7 mouse cellular contexts compared by ENCODE assay signal in genomic region chr19:46599375-46600256, GRCm38 (mm10). TPM values are rescaled to one million over a fixed set of nuclear protein-coding genes. Genes with fewer than 3 reads are reported as not detected.
DNase-seq lines count a peak whose midpoint lies in the region; ATAC-seq and TF ChIP-seq lines count a peak whose summit lies in the region.

No protein-coding gene starts in this region.

- H3K36me3 ChIP-seq in spleen, adult 2 months (ENCODE audit: control insufficient read depth, insufficient read depth, low read length) = no peaks in the 10 kb centered on the region; the same call in 1 of the 2 replicates
- H3K36me3 ChIP-seq in embryonic facial prominence, embryonic 14.5 days (ENCODE audit: control insufficient read depth, insufficient read depth, low read length) = peaks cover 28% of the 10 kb centered on the region
- H3K36me3 ChIP-seq in hindbrain, embryonic 10.5 days = peaks cover 52% of the 10 kb centered on the region
- peaks cover 36% of the 10 kb centered on the region for H3K36me3 ChIP-seq in limb, embryonic 13.5 days
- peaks cover 7% of the 10 kb centered on the region for H3K36me3 ChIP-seq in midbrain, postnatal 0 days (ENCODE audit: insufficient read depth, low read length)

- peak overlapping the region; percentile 59 for H3K27ac ChIP-seq in spleen, adult 2 months (ENCODE audit: insufficient read depth, low read length)
- no peak overlapping the region; the same call in 1 of the 2 replicates for H3K27ac ChIP-seq in embryonic facial prominence, embryonic 14.5 days (replicated peaks; ENCODE audit: low read depth, low read length)
- peak overlapping the region; percentile 89 for H3K27ac ChIP-seq in hindbrain, embryonic 10.5 days
- peak overlapping the region; percentile 48; the same call in 1 of the 2 replicates for H3K27ac ChIP-seq in limb, embryonic 13.5 days
- H3K27ac ChIP-seq in midbrain, postnatal 0 days (ENCODE audit: low read depth, low read length) = peak overlapping the region; percentile 62

- peaks cover 6% of the 10 kb centered on the region; the same call in 1 of the 2 replicates for H3K4me1 ChIP-seq in spleen, adult 2 months (ENCODE audit: control insufficient read depth, insufficient read depth, insufficient read length)
- peaks cover 10% of the 10 kb centered on the region for H3K4me1 ChIP-seq in embryonic facial prominence, embryonic 14.5 days (ENCODE audit: control insufficient read depth, insufficient read depth, low read length)
- H3K4me1 ChIP-seq in hindbrain, embryonic 10.5 days (replicated peaks) = peaks cover 25% of the 10 kb centered on the region
- peaks cover 17% of the 10 kb centered on the region for H3K4me1 ChIP-seq in limb, embryonic 13.5 days
- no peaks in the 10 kb centered on the region for H3K4me1 ChIP-seq in midbrain, postnatal 0 days (ENCODE audit: insufficient read depth, low read length)

- no peak for TF ChIP-seq CTCF in spleen, adult 2 months (IDR thresholded peaks at IDR 0.05; ENCODE audit: extremely low read depth, insufficient read depth, insufficient read length, insufficient replicate concordance)
- TF ChIP-seq CTCF in midbrain, postnatal 0 days (IDR thresholded peaks at IDR 0.05) = no peak

- peak; percentile 9; the same call in 1 of the 2 replicates for ATAC-seq in embryonic facial prominence, embryonic 14.5 days (ENCODE audit: low read depth)
- ATAC-seq in limb, embryonic 13.5 days (ENCODE audit: low FRiP score, low read depth) = no peak
- ATAC-seq in midbrain, postnatal 0 days (ENCODE audit: low FRiP score) = peak; percentile 33; the same call in 1 of the 2 replicates

- TF ChIP-seq POLR2A in spleen, adult 2 months (IDR thresholded peaks at IDR 0.05; ENCODE audit: low read depth, low read length) = no peak

- H3K9me3 ChIP-seq in embryonic facial prominence, embryonic 14.5 days (ENCODE audit: control insufficient read depth, low read length) = no peaks in the 10 kb centered on the region
- no peaks in the 10 kb centered on the region for H3K9me3 ChIP-seq in hindbrain, embryonic 10.5 days
- no peaks in the 10 kb centered on the region for H3K9me3 ChIP-seq in limb, embryonic 13.5 days
- H3K9me3 ChIP-seq in midbrain, postnatal 0 days (ENCODE audit: low read length) = no peaks in the 10 kb centered on the region

- H3K4me2 ChIP-seq in embryonic facial prominence, embryonic 14.5 days (ENCODE audit: low read depth, low read length) = peak overlapping the region; percentile 91
- H3K4me2 ChIP-seq in limb, embryonic 13.5 days (replicated peaks) = peak overlapping the region; percentile 98
- peak overlapping the region; percentile 88 for H3K4me2 ChIP-seq in midbrain, postnatal 0 days (ENCODE audit: low read depth, low read length, poor library complexity, severe bottlenecking)

- WGBS in spleen, adult 2 months = 4% methylated on average over 22 of the region's 22 CpGs
- WGBS in embryonic facial prominence, embryonic 14.5 days = 16% methylated on average over 22 of the region's 22 CpGs
- WGBS in hindbrain, embryonic 10.5 days = 27% methylated on average over 22 of the region's 22 CpGs
- 19% methylated on average over 22 of the region's 22 CpGs for WGBS in limb, embryonic 13.5 days
- WGBS in midbrain, postnatal 0 days = 18% methylated on average over 22 of the region's 22 CpGs

- H3K4me3 ChIP-seq in spleen, adult 2 months (ENCODE audit: extremely low read depth, insufficient read depth, insufficient read length) = peak overlapping the region; percentile 91
- H3K4me3 ChIP-seq in embryonic facial prominence, embryonic 14.5 days (ENCODE audit: low read depth, low read length) = peak overlapping the region; percentile 98
- peak overlapping the region; percentile 97 for H3K4me3 ChIP-seq in hindbrain, embryonic 10.5 days
- H3K4me3 ChIP-seq in limb, embryonic 13.5 days = peak overlapping the region; percentile 95
- H3K4me3 ChIP-seq in midbrain, postnatal 0 days (ENCODE audit: low read depth, low read length) = peak overlapping the region; percentile 88

- DNase-seq in spleen, adult 2 months (ENCODE audit: low read depth in 1 of 2, low spot score in 2 of 2) = no peak
- no peak for DNase-seq in spleen, adult 18-20 months
- DNase-seq in embryonic facial prominence, embryonic 14.5 days (ENCODE audit: low spot score) = no peak
- no peak for DNase-seq in hindbrain, embryonic 10.5 days (ENCODE audit: low spot score)
- DNase-seq in midbrain, postnatal 0 days (ENCODE audit: low spot score) = no peak
- DNase-seq in Muller cell, postnatal 12 days (ENCODE audit: inconsistent ontology term) = no peak

- no peaks in the 10 kb centered on the region for H3K27me3 ChIP-seq in spleen, adult 2 months (ENCODE audit: control insufficient read depth, insufficient read depth, low read length)
- H3K27me3 ChIP-seq in embryonic facial prominence, embryonic 14.5 days (replicated peaks; ENCODE audit: control insufficient read depth, insufficient read depth, low read length) = no peaks in the 10 kb centered on the region
- no peaks in the 10 kb centered on the region for H3K27me3 ChIP-seq in hindbrain, embryonic 10.5 days (ENCODE audit: insufficient read depth, poor library complexity, severe bottlenecking)
- no peaks in the 10 kb centered on the region for H3K27me3 ChIP-seq in limb, embryonic 13.5 days
- no peaks in the 10 kb centered on the region for H3K27me3 ChIP-seq in midbrain, postnatal 0 days (ENCODE audit: insufficient read depth, low read length)

- H3K9ac ChIP-seq in embryonic facial prominence, embryonic 14.5 days (ENCODE audit: low read depth, low read length) = peak overlapping the region; percentile 89
- H3K9ac ChIP-seq in limb, embryonic 13.5 days = peak overlapping the region; percentile 88
- H3K9ac ChIP-seq in midbrain, postnatal 0 days (replicated peaks; ENCODE audit: low read length, poor library complexity, severe bottlenecking) = peak overlapping the region; percentile 91

RNA-seq across cellular contexts. Expression of gene Wbp1l, which starts 0.7 kb away (rescaled TPM):
- polyA plus RNA-seq in spleen, adult 2 months (2012; rRNA removed) = 37.3 and 42.3 TPM in 2 replicates
- polyA plus RNA-seq in embryonic facial prominence, embryonic 14.5 days (2014; fragmentation: Nextera tagmentation; extraction: Ambion mirVana) = 37.7 and 42.6 TPM in 2 replicates
- polyA plus RNA-seq in hindbrain, embryonic 10.5 days (2016; fragmentation: Nextera tagmentation; extraction: Ambion mirVana) = 48.2 and 54.4 TPM in 2 replicates
- 47.7 and 49.9 TPM in 2 replicates for polyA plus RNA-seq in limb, embryonic 13.5 days (2015; fragmentation: Nextera tagmentation; extraction: Ambion mirVana)
- 44.2 and 44.8 TPM in 2 replicates for total RNA-seq in midbrain, postnatal 0 days (2014; rRNA removed)
- 27.1 and 27.8 TPM in 2 replicates for polyA plus RNA-seq in midbrain, postnatal 0 days (2015; fragmentation: Nextera tagmentation; extraction: Ambion mirVana)

RNA-seq across cellular contexts. Expression of gene Sfxn2, which starts 26.5 kb away (rescaled TPM):
- polyA plus RNA-seq in spleen, adult 2 months (2012; rRNA removed) = 3.2 and 4.1 TPM in 2 replicates
- 16.7 and 19.7 TPM in 2 replicates for polyA plus RNA-seq in embryonic facial prominence, embryonic 14.5 days (2014; fragmentation: Nextera tagmentation; extraction: Ambion mirVana)
- 12.9 and 17.9 TPM in 2 replicates for polyA plus RNA-seq in hindbrain, embryonic 10.5 days (2016; fragmentation: Nextera tagmentation; extraction: Ambion mirVana)
- polyA plus RNA-seq in limb, embryonic 13.5 days (2015; fragmentation: Nextera tagmentation; extraction: Ambion mirVana) = 27.8 and 28.1 TPM in 2 replicates
- total RNA-seq in midbrain, postnatal 0 days (2014; rRNA removed) = 5.9 and 6.0 TPM in 2 replicates
- polyA plus RNA-seq in midbrain, postnatal 0 days (2015; fragmentation: Nextera tagmentation; extraction: Ambion mirVana) = 9.5 and 9.8 TPM in 2 replicates

RNA-seq across cellular contexts. Expression of gene Arl3, which starts 26.6 kb away (rescaled TPM):
- 5.5 and 6.8 TPM in 2 replicates for polyA plus RNA-seq in spleen, adult 2 months (2012; rRNA removed)
- 83.7 and 94.0 TPM in 2 replicates for polyA plus RNA-seq in embryonic facial prominence, embryonic 14.5 days (2014; fragmentation: Nextera tagmentation; extraction: Ambion mirVana)
- polyA plus RNA-seq in hindbrain, embryonic 10.5 days (2016; fragmentation: Nextera tagmentation; extraction: Ambion mirVana) = 203 and 209 TPM in 2 replicates
- polyA plus RNA-seq in limb, embryonic 13.5 days (2015; fragmentation: Nextera tagmentation; extraction: Ambion mirVana) = 178 and 183 TPM in 2 replicates
- 94.5 and 109 TPM in 2 replicates for total RNA-seq in midbrain, postnatal 0 days (2014; rRNA removed)
- polyA plus RNA-seq in midbrain, postnatal 0 days (2015; fragmentation: Nextera tagmentation; extraction: Ambion mirVana) = 192 and 194 TPM in 2 replicates

Comparison
In these comparisons a context has a peak if more than half of its experiments do, and no peak if none do; other contexts are left out.
1. RNA of gene Arl3, which starts 26.6 kb away (polyA plus RNA-seq): 203 to 209 TPM in hindbrain, embryonic 10.5 days, 192 to 194 TPM in midbrain, postnatal 0 days, 178 to 183 TPM in limb, embryonic 13.5 days and 83.7 to 94.0 TPM in embryonic facial prominence, embryonic 14.5 days; 5.5 to 6.8 TPM in spleen, adult 2 months; every median in the first group is over 10 times any median in the second.
2. Peak in every context shown above with its lines, with median percentiles within 50 percentile points of each other: H3K4me3 ChIP-seq, H3K4me2 ChIP-seq and H3K9ac ChIP-seq.